Mouse (Mus musculus): ENCODE results near the gene Cdk6. TPM values are rescaled to one million over a fixed set of nuclear protein-coding genes. Genes with fewer than 3 reads are reported as not detected.
"Not testable (repeated sequence)": the region's sequence is repeated elsewhere in the genome, so short reads cannot be mapped to it uniquely, and the experiment has no call there.

Cdk6 gene
- polyA plus RNA-seq (2012; ENCODE audit: insufficient read depth, insufficient read length, missing spikeins): 3.8 and 4.7 TPM in 2 replicates

- no peaks in the 10 kb centered on the region for H3K4me1 ChIP-seq (ENCODE audit: control insufficient read depth, insufficient read depth, insufficient read length, low read length)
- peak within 1 kb of the TSS; percentile 82 for H3K4me3 ChIP-seq (ENCODE audit: insufficient read depth, low read depth, low read length)
- H3K27ac ChIP-seq (replicated peaks; ENCODE audit: low read depth, low read length): no peak within 1 kb of the TSS; the same call in 1 of the 2 replicates
Measured at GRCm38 (mm10) chr5:3341111-3341911, at the start of gene Cdk6. Gene Cdk6, plus strand, starts transcription at chr5:3341485.

GRCm38 (mm10) chr5:3293666-3294065 lies 47.6 kb upstream of the Cdk6 start:
- Histone ChIP-seq H3K4me1 (ENCODE audit: control insufficient read depth, insufficient read depth, insufficient read length, low read length) (no peaks in the 10 kb centered on the region), H3K4me3 (ENCODE audit: insufficient read depth, low read depth, low read length) (no peak overlapping the region)

GRCm38 (mm10) chr5:3300801-3301457 lies 40.4 kb upstream of the Cdk6 start:
- Histone ChIP-seq H3K27ac (replicated peaks; ENCODE audit: low read depth, low read length) (no peak overlapping the region), H3K4me1 (ENCODE audit: control insufficient read depth, insufficient read depth, insufficient read length, low read length) (peaks cover under 1% of the 10 kb centered on the region; the same call in 1 of the 2 replicates), H3K4me3 (ENCODE audit: insufficient read depth, low read depth, low read length) (no peak overlapping the region)

More at GRCm38 (mm10) chr5:3293666-3294065, 47.6 kb upstream of the Cdk6 start:
- H3K27ac ChIP-seq (replicated peaks; ENCODE audit: low read depth, low read length): no peak overlapping the region

GRCm38 (mm10) chr5:3301535-3301934 lies 39.8 kb upstream of the Cdk6 start:
- Histone ChIP-seq H3K4me3 (ENCODE audit: insufficient read depth, low read depth, low read length) (no peak overlapping the region), H3K4me1 (ENCODE audit: control insufficient read depth, insufficient read depth, insufficient read length, low read length) (peaks cover 3% of the 10 kb centered on the region; the same call in 1 of the 2 replicates), H3K27ac (replicated peaks; ENCODE audit: low read depth, low read length) (no peak overlapping the region)

GRCm38 (mm10) chr5:3303876-3304275 lies 37.4 kb upstream of the Cdk6 start:
- peaks cover 3% of the 10 kb centered on the region; the same call in 1 of the 2 replicates for H3K4me1 ChIP-seq (ENCODE audit: control insufficient read depth, insufficient read depth, insufficient read length, low read length)
- H3K27ac ChIP-seq (replicated peaks; ENCODE audit: low read depth, low read length): no peak overlapping the region
- no peak overlapping the region for H3K4me3 ChIP-seq (ENCODE audit: insufficient read depth, low read depth, low read length)

GRCm38 (mm10) chr5:3306146-3306545 lies 35.1 kb upstream of the Cdk6 start:
- H3K27ac ChIP-seq (replicated peaks; ENCODE audit: low read depth, low read length): peak overlapping the region; percentile 73
- H3K4me3 ChIP-seq (ENCODE audit: insufficient read depth, low read depth, low read length): no peak overlapping the region
- H3K4me1 ChIP-seq (ENCODE audit: control insufficient read depth, insufficient read depth, insufficient read length, low read length): peaks cover 3% of the 10 kb centered on the region; the same call in 1 of the 2 replicates

GRCm38 (mm10) chr5:3309122-3309521 lies 32.2 kb upstream of the Cdk6 start:
- peaks cover 3% of the 10 kb centered on the region; the same call in 1 of the 2 replicates for H3K4me1 ChIP-seq (ENCODE audit: control insufficient read depth, insufficient read depth, insufficient read length, low read length)
- no peak overlapping the region for H3K27ac ChIP-seq (replicated peaks; ENCODE audit: low read depth, low read length)
- H3K4me3 ChIP-seq (ENCODE audit: insufficient read depth, low read depth, low read length): no peak overlapping the region

GRCm38 (mm10) chr5:3309587-3309986 lies 31.7 kb upstream of the Cdk6 start:
- Histone ChIP-seq H3K4me3 (ENCODE audit: insufficient read depth, low read depth, low read length) (no peak overlapping the region), H3K4me1 (ENCODE audit: control insufficient read depth, insufficient read depth, insufficient read length, low read length) (peaks cover 3% of the 10 kb centered on the region; the same call in 1 of the 2 replicates)

GRCm38 (mm10) chr5:3311156-3311555 lies 30.1 kb upstream of the Cdk6 start:
- not testable (repeated sequence) for H3K27ac ChIP-seq (replicated peaks; ENCODE audit: low read depth, low read length); H3K4me3 ChIP-seq (ENCODE audit: insufficient read depth, low read depth, low read length); H3K4me1 ChIP-seq (ENCODE audit: control insufficient read depth, insufficient read depth, insufficient read length, low read length)

More at GRCm38 (mm10) chr5:3309587-3309986, 31.7 kb upstream of the Cdk6 start:
- H3K27ac ChIP-seq (replicated peaks; ENCODE audit: low read depth, low read length): no peak overlapping the region

GRCm38 (mm10) chr5:3317724-3318123 lies 23.6 kb upstream of the Cdk6 start:
- not testable (repeated sequence) for H3K27ac ChIP-seq (replicated peaks; ENCODE audit: low read depth, low read length)

GRCm38 (mm10) chr5:3320225-3320624 lies 21.1 kb upstream of the Cdk6 start:
- Histone ChIP-seq H3K4me3 (ENCODE audit: insufficient read depth, low read depth, low read length) (no peak overlapping the region), H3K27ac (replicated peaks; ENCODE audit: low read depth, low read length) (no peak overlapping the region)

More at GRCm38 (mm10) chr5:3317724-3318123, 23.6 kb upstream of the Cdk6 start:
- H3K4me3 ChIP-seq (ENCODE audit: insufficient read depth, low read depth, low read length); H3K4me1 ChIP-seq (ENCODE audit: control insufficient read depth, insufficient read depth, insufficient read length, low read length): not testable (repeated sequence)

GRCm38 (mm10) chr5:3322052-3322451 lies 19.2 kb upstream of the Cdk6 start:
- Histone ChIP-seq H3K4me1 (ENCODE audit: control insufficient read depth, insufficient read depth, insufficient read length, low read length) (no peaks in the 10 kb centered on the region), H3K27ac (replicated peaks; ENCODE audit: low read depth, low read length) (no peak overlapping the region), H3K4me3 (ENCODE audit: insufficient read depth, low read depth, low read length) (no peak overlapping the region)

More at GRCm38 (mm10) chr5:3320225-3320624, 21.1 kb upstream of the Cdk6 start:
- no peaks in the 10 kb centered on the region for H3K4me1 ChIP-seq (ENCODE audit: control insufficient read depth, insufficient read depth, insufficient read length, low read length)

- Histone ChIP-seq H3K4me3 (ENCODE audit: insufficient read depth, low read depth, low read length) (no peak overlapping the region), H3K27ac (replicated peaks; ENCODE audit: low read depth, low read length) (no peak overlapping the region), H3K4me1 (ENCODE audit: control insufficient read depth, insufficient read depth, insufficient read length, low read length) (no peaks in the 10 kb centered on the region)
Measured at GRCm38 (mm10) chr5:3324116-3324515, 17.2 kb upstream of the Cdk6 start.

- H3K4me1 ChIP-seq (ENCODE audit: control insufficient read depth, insufficient read depth, insufficient read length, low read length): no peaks in the 10 kb centered on the region
- no peak overlapping the region for H3K27ac ChIP-seq (replicated peaks; ENCODE audit: low read depth, low read length)
- H3K4me3 ChIP-seq (ENCODE audit: insufficient read depth, low read depth, low read length): no peak overlapping the region
Measured at GRCm38 (mm10) chr5:3329361-3329760, 11.9 kb upstream of the Cdk6 start.

GRCm38 (mm10) chr5:3330932-3331331 lies 10.4 kb upstream of the Cdk6 start:
- H3K4me3 ChIP-seq (ENCODE audit: insufficient read depth, low read depth, low read length): no peak overlapping the region
- no peak overlapping the region for H3K27ac ChIP-seq (replicated peaks; ENCODE audit: low read depth, low read length)
- no peaks in the 10 kb centered on the region for H3K4me1 ChIP-seq (ENCODE audit: control insufficient read depth, insufficient read depth, insufficient read length, low read length)
